Mouse (Mus musculus): ENCODE data around the gene Mpzl1. TPM values are rescaled to one million over a fixed set of nuclear protein-coding genes. Genes with fewer than 3 reads are reported as not detected.

Mpzl1 gene
- total RNA-seq, 2 experiments from 2014 or later = 0.19 to 0.51 TPM

DNA sequence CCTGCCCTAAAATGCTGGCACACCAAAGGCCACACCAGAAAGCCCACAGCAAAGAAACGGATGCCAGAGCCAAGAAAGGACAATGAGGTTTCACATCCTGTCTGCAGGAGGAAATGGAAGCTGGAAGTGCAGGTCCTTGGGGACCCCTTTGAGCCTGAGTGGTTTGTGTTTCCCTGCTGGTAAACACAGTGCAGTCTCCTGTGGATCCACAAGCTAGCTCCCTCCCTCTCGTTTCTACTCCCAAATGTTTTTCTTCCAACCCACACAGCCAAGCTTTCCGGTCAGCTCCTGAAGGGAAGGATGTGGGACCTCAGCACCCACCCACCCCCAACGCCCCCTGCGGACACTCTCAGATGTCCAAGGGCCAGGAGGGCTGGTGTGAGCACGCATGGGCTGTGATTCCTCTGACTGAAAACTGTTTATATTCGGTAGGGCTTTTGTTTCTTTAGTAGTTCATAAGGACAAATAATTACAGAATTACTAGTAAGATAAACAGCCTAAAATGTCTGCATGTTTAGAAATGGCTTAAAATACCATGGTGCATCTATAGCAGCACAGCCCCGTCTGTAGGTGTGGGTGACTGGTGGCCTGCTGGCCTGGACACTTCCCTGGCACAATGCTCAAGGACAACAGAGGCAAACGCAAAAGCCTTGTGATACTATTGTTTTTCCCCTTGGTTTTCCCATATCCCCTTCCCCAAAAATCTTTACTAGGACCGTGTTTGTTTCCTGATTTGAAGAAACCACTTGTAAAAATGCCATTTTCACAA, 44.9 kb downstream of the Mpzl1 start:
- no peak for ATAC-seq (replicated peaks; ENCODE audit: low FRiP score, poor library complexity, severe bottlenecking)

DNA sequence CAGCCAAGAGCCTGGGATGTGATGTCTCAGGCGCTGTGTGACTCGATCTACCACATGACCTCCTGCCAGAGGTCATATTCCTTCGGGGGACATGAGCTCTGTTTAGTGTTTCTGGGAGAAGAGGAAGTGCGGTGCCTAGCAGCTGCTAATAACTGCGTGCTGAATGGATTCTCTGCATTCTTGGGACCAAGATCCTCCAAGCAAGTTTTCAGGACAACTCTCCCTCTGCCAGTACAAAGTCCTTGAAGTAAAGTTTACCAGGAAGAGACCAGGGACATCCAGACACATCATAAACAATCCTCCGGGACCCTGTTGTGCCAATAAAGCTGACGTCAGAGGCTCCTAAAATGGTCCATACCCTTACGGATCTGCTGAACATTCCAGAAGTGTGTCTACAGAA, 46.5 kb downstream of the Mpzl1 start:
- ATAC-seq (replicated peaks; ENCODE audit: low FRiP score, poor library complexity, severe bottlenecking) = no peak

DNA sequence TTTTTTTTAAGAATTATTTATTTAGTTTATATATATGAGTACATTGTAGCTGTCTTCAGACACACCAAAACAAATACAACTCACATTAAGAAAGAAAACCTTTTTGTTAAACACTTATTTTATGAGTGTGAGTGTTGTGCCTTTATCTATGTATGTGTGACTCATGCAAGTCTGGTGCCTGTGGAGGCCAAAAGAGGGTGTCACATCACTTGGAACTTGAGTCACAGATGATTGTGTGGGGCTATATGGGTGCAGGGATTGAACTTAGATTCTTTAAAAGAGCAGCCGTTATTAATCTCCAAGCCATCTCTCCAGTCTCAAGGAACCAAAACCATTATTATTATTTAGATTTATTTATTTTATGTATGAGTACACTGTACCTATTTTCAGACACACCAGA, 48.0 kb downstream of the Mpzl1 start:
- ATAC-seq (replicated peaks; ENCODE audit: low FRiP score, poor library complexity, severe bottlenecking) = no peak

DNA sequence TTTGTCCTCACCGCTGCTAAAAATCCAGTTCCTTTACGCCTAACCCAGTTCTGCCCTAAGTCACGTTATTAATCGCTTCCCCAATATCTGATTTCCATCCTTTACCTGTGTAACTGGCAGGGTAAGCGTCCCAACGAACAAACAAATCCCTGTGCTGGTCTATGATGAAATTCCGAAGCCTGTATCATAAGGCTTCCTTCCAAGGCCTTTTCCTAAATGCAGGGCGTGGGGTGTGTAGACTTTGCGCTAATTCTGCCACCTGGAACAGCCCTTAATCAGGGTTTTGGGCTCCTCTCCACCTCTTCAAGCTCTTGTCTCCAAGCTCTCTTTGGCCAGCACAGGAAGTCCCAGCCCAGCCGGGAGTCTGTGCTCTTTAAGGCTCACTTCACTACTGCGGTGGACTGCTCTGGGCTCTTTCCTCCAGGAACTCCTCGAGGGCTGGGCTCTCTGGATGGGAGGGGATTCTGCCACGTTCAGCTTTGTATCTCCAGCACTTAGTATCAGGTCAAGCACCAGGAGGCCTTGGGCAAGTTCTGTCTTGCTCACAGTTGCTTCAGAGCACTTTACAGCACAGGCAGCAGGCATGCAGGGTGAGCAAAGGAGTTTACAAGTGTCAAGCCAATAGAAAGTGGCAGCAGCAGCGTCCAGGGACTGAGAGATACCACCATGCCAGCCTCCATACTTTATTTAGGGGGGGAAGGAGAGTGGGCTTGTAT, 48.8 kb downstream of the Mpzl1 start:
- ATAC-seq (replicated peaks; ENCODE audit: low FRiP score, poor library complexity, severe bottlenecking) = no peak

DNA sequence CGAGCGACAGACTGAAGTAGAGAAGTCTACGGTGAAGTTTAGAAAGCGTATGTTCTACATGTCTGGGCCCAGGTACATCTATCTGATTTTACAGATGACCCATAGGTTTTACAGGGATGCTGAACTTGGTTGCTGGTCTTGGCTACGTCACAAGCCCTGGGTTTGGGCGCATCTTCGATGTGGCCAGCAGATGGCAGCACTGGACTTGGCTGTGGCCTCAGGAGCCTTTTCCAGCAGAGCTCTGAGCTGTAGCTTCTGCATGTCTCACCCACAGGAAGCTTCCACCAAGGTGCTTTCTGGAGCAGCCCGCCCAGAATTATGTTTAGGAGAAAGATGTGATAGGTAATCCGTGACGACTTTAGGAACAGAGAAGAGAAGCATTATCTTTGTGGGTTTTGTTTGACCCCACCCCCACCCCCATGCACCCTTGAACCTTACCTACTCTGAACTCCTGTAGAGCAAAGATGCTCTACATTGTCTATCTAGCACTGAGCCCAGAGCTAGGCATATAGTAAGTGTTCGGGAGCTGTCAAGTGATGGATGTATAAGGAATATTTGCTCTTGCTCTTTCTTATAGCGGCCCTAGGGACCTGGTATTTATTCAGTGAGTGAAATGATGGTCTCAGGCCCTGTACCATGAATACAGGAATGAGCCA, 50.7 kb downstream of the Mpzl1 start:
- ATAC-seq (replicated peaks; ENCODE audit: low FRiP score, poor library complexity, severe bottlenecking) = peak; percentile 88

DNA sequence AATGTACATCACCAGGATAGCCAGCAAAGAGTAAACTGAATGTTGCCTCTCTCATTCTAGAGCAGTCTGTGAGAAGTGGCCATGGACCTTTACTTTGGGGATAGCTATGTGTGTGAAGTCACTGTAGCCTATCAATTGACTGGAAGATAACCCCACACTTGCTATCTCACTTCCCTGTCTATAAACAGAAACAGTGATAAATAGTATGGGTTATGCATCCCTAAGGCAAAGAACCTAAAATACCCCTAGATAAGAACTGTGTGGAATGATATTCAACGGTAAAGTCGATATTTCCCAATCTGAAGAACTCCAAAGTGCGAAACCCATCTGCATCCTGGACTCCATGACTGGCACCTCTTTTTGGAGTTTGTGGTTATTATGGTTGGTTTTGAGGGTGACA, 53.1 kb downstream of the Mpzl1 start:
- no peak for ATAC-seq (replicated peaks; ENCODE audit: low FRiP score, poor library complexity, severe bottlenecking)

DNA sequence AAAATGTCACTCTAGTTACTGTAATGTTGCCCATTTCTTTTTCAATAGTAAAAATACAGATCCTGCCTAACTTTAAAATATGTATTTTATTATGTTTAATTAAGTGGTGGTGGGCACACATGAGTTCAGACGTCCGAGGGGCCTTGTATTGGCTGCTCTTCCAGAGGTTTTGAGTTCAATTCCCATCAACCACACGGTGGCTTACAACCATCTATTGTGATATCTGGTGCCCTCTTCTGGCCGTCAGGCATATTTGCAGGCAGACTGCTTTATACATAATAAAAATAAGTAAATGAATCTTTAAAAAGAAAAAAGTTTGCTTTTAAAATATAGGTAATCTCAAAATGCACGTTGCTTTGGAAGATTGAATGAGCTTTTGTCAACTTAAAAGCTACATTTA, 55.0 kb downstream of the Mpzl1 start:
- ATAC-seq (replicated peaks; ENCODE audit: low FRiP score, poor library complexity, severe bottlenecking) = no peak

DNA sequence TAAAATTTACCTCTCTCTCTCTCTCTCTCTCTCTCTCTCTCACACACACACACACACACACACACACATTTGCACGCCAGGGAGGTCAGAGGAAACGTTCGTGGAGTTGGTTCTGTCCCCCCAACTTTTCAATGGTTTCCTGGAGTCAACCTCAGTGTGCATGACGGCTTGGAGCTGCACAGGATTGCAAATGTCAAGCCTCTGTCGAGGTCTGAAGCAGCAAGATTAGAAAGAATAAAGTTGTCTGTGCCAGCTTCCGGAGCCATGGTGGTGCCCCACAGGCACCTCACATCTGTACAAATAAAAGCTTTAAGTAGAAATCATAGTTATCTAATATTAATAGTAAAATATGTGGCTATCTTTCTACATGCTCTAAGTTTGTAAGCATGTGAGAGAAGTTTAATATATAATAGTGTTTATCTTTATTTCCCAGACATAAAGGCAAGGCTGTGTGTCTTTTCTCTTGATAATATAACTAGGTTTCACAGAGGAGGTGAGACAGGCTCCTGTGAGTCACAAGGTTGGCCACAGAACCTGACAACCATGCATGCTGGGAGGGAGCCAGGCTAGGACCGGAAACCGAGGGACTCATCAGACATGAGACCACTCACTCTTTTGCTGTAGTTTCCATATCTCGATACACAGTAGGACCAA, 57.8 kb downstream of the Mpzl1 start:
- no peak for ATAC-seq (replicated peaks; ENCODE audit: low FRiP score, poor library complexity, severe bottlenecking)

DNA sequence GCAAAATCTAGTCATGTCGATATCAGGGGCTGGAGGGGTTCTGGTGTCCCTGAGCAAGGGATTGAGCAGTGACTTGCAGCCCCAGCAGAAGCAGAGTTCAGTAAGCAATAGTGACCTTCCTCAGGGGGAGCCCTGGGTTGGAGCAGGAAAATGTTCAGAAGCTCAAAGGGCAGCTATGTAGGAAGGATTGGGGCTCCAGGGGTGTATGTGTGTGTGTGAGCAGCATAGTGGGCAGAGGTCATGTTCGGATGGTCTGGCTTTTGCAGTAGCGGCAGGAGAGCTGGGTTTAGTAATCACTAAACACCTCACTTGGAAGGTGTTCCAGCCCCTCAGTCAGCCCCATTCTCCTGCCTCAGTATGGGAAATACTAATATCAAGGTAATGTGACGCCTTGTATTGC, 58.3 kb downstream of the Mpzl1 start:
- ATAC-seq (replicated peaks; ENCODE audit: low FRiP score, poor library complexity, severe bottlenecking) = no peak

DNA sequence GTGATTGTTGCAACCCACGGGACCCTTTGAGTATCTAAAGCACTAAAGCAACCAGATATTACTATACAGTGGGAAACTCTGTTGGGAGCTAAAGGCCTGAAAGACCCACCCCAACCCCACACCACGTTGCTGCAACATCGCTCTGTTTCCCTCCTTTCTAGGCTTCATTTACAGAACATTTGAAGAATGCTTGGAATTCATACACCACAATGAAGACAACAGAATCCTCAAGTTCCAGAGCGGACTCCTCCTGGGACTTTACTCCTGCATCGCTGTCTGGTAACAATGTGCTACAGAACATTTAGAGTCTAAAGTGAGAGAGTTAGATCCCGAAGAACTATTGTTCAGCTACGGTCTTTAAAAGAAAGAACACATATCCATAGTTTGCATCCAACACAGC, 66.9 kb downstream of the Mpzl1 start:
- no peak for ATAC-seq (replicated peaks; ENCODE audit: low FRiP score, poor library complexity, severe bottlenecking)

DNA sequence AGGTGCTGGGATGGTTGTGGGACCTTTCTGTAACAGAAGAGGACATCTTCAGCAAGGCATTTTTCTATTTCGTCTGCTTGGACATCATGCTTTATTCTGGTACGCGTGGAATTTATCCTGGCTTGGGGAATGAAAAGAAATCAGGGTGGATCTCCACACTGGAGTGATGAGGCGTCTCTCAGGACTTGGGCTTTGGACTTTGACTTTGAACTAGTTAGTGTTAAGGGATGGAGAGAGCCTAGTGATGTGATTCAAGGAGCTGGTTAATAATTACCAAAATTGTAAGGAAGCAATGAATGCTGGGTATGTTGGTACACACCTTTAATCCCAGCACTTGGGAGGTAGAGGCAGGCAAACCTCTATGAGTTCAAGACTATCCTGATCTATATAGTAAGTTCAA, 69.1 kb downstream of the Mpzl1 start:
- ATAC-seq (replicated peaks; ENCODE audit: low FRiP score, poor library complexity, severe bottlenecking) = no peak

DNA sequence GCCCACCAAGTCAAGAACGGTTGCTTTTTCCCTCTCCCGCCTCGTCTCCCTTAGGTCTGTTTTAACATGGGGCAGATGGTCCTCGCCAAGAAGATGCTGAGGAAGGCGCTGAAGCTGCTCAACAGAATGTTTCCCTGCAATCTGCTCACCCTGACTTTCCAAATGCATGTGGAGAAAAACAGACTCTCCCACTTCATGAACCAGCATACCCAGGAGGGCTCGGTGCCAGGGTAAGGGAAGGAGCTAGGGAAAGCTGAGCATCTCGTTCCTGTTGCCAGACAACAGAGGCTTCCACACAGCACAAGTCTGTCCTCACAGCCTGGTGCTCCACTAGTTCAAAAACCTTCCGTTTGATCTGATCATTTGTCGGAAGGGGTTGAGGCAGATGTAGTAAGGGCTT, 75.3 kb downstream of the Mpzl1 start:
- no peak for ATAC-seq (replicated peaks; ENCODE audit: low FRiP score, poor library complexity, severe bottlenecking)

DNA sequence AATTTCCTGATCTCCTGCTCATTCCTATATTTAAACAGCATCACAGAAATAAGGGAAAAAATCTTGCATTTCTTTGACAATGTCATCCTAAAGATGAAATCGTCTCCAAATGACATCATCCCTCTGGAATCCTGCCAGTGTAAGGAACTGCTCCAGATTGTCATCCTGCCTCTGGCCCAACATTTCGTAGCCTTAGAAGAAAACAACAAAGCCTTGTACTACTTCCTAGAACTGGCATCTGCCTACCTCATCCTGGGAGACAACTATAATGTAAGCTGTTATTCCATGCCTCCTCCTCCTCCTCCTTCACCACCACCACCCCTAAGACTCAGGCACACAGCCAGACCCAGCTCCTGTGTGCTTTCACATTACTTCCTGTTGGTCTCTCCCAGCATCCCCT, 77.6 kb downstream of the Mpzl1 start:
- no peak for ATAC-seq (replicated peaks; ENCODE audit: low FRiP score, poor library complexity, severe bottlenecking)

Other genes with a start within 250 kb of the Mpzl1 start
- gene Dcaf6, start 174.1 kb downstream of the Mpzl1 start, total RNA-seq (2015; ENCODE audit: low replicate concordance) = 279 and 286 TPM in 2 replicates
- gene Dcaf6, start 174.1 kb downstream of the Mpzl1 start, total RNA-seq (2017; ENCODE audit: low replicate concordance) = 422 and 486 TPM in 2 replicates
- 195 and 257 TPM in 2 replicates for gene Mpc2, start 173.9 kb downstream of the Mpzl1 start, total RNA-seq (2015; ENCODE audit: low replicate concordance)
- 180 and 286 TPM in 2 replicates for gene Mpc2, start 173.9 kb downstream of the Mpzl1 start, total RNA-seq (2017; ENCODE audit: low replicate concordance)
- gene Adcy10, start 149.4 kb downstream of the Mpzl1 start, total RNA-seq (2015; ENCODE audit: low replicate concordance) = 4.4 TPM in 1 of 2 replicates, not detected in the other
- gene Adcy10, start 149.4 kb downstream of the Mpzl1 start, total RNA-seq (2017; ENCODE audit: low replicate concordance) = 0.60 and 2.8 TPM in 2 replicates
- gene Rcsd1, start 75.2 kb upstream of the Mpzl1 start, total RNA-seq (2015; ENCODE audit: low replicate concordance) = 20.0 and 25.5 TPM in 2 replicates
- 27.2 and 29.6 TPM in 2 replicates for gene Rcsd1, start 75.2 kb upstream of the Mpzl1 start, total RNA-seq (2017; ENCODE audit: low replicate concordance)
- gene Creg1, start 129.2 kb upstream of the Mpzl1 start, total RNA-seq (2015; ENCODE audit: low replicate concordance) = 921 and 924 TPM in 2 replicates
- 849 and 890 TPM in 2 replicates for gene Creg1, start 129.2 kb upstream of the Mpzl1 start, total RNA-seq (2017; ENCODE audit: low replicate concordance)
- gene Cd247, start 154.1 kb upstream of the Mpzl1 start, total RNA-seq (2015; ENCODE audit: low replicate concordance) = 1.0 TPM in 1 of 2 replicates, not detected in the other
- 0.68 and 4.2 TPM in 2 replicates for gene Cd247, start 154.1 kb upstream of the Mpzl1 start, total RNA-seq (2017; ENCODE audit: low replicate concordance)

Data from erythroblast, adult 5-6 weeks (primary cell).